Mouse (Mus musculus) spleen, postnatal 10 days (tissue): ENCODE data around the gene Pdia3.
"Not testable (repeated sequence)": the region's sequence is repeated elsewhere in the genome, so short reads cannot be mapped to it uniquely, and the experiment has no call there.

ENCODE experiments used
- DNase-seq, 2 experiments: peaks; one replicate each; pipeline ENCODE4 v3.0.0; 2021 to 2022; ENCODE audit warnings: low spot score in 2 of 2

Pdia3 gene

DNA sequence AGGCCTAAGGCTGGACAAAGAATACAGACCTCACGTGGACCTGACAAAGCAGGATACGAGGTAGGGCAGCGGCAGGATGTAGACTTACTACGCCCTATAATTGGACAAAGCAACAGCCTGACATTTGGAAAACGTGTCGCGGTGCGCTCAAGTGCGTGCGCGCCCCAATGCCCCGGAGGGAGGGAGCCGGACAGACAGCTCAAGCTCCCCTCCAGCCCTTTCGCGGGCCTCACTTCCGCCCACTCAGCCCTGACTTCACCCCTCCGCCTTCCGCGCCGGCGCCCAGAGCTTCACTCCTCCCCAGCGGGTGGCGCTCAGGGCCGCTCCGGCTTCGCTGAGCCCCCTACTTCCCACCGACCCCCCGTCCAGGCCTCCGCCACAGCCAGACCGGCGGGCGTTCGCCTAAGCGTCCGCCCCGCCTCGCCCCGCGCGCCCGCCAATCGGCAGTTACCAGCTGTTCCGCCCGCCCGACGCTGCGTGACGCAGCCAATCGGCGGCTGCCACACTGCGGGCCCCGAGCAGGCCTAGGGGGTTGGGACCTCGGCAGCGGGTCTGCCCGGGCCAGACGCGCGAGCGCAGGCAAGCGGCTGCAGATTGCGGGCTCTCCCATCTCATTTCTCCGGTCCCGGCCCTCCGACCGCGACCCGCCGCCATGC is at the start of gene Pdia3, which contains the start of gene Catsper2:
TSS of gene Pdia3 (plus strand) at position 389 of the 656 bp plus-strand sequence.
TSS of gene Catsper2 (minus strand) at position 406 of the 656 bp plus-strand sequence.
- peak; percentile 94 to 95 for DNase-seq

DNA sequence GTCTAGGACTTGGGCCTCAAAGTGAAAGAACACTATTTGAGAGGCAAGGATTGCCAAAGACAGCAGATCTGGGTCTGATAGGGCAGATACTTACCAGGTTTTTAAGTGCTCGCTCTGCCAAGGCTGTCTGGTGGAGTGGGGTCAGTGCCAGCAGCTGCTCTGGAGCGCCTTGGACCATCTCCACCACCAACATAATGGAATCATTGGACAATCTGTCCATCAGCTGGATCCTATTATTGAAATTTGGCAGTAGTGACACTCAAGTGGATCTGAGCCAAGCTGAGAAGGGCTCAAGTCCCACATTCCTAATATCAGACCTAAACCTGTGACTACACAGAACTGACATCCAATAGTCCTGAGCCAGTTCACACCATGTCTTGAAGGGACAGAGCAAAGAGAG is 44.7 kb upstream of the Pdia3 start:
- no peak for DNase-seq

DNA sequence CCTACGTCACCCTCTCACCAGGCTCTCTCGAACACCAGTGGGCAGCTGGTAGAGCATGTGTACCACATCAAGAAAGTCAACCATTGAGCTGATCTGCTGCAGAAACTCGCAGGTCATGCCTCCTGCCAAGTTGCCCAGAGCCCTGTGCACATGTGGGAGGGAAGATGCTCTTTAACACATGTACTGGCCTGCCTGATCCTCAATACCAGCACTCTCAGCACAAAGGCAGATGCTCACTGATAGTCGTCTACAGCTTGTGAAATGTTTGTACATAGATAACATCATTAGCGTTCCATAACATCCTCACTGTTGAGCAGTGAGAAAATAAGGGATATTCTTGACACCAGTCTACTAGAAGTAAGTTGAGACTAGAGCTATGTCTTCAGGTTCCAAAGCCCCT is 42.7 kb upstream of the Pdia3 start:
- DNase-seq, result no peak

DNA sequence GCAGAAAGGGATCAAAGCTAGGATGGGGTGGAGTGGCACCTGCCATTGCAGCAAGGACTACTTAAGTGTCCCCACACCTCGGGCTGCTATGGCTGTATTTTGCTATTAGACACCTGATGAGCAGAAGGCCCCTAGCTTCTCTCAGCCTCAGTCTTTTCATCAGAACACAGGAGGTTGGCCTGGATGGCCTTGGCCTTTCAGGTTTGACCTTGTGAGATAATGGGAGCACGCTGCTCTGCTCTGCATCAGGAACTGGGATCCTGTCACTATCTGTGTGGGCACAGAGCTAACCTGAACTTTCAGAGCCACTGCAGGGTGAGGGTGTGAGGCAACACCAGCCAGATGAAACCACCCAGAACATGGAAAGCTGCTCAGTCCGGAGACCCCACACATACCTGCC is 41.3 kb upstream of the Pdia3 start:
- no peak for DNase-seq

DNA sequence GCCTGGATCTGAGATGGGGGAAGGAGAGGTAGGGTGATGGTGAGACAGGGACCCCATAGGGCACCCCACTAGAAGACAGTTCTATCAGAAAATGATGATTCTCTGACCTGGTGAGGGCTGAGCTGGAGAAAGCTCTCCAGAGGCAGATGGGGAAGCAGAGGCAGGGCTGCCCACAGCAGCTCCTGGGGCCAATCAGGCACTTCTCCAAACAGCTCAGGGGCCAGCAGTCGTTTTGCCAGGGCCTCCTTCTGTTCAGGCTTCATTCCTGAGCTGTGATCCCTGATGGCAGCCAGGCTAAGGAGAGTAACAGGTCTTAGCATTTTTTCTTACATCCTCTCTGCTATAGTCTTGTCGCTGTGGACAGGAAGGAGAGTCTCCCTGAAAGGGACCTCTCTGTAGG is 38.8 kb upstream of the Pdia3 start:
- no peak for DNase-seq

DNA sequence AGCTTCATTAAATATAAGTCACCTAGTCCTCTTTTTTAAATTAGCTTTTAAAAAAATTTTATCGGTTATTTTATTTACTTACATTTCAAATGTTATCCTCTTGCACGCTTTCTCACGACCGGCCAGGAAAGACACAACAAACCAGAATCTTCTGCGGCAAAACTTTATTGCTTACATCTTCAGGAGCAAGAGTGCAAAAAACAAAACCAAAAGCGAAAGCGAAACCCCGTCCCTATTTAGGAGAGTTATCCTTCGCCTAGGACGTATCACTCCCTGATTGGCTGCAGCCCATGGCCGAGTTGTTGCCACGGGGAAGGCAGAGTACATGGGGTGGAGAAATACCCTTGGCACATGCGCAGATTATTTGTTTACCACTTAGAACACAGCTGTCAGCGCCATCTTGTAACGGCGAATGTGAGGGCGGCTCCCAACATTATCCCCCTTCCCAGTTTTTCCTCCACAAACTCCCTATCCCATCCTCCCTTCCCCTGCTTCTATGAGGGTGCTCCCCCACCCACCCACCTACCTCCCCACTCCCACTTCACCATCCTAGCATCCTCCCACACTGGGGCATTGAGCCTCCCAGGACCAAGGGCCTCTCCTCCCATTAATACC is 26.5 kb upstream of the Pdia3 start, which contains the start of gene Strc:
TSS of gene Strc (minus strand) at position 208 of the 615 bp plus-strand sequence.
- DNase-seq, result not testable (repeated sequence)

DNA sequence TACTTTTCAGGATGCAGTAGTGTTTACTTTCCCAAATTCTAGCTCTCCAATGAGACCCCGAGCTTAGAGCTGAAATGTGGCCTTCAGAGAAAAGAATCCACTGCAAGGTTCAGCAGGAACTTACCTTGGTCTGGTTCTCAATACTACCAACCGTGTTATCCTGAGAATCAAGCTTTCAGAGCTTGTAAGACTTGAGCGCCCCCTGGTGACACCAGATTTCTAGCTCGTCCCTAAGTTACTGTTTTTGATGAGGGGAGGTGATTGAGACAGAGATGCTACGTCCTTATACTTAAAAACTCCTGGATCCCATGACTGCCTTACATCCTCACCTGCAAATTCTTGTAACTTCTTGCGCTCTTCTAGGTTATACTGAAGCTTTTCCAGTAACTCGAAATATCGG is 17.0 kb upstream of the Pdia3 start:
- DNase-seq, result peak; percentile 75 to 90

DNA sequence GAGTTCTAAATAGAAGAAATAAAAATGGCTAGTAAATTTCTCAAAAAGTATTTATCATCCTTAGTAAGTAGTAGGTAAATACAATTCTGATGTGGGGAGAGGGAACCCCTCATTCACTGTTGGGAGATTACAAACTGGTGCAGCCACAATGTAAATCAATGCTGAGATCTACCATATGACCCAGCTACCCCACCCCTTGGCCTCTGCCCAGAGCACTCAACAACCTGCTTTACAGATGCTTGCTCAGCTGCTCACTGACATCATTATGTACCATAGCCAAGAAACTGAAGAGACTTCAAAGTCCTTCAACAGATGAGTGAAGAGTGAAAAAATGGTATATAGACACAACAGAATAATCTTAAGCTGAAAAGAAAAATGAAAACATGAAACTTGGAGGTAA is 10.3 kb upstream of the Pdia3 start:
- DNase-seq, result no peak

DNA sequence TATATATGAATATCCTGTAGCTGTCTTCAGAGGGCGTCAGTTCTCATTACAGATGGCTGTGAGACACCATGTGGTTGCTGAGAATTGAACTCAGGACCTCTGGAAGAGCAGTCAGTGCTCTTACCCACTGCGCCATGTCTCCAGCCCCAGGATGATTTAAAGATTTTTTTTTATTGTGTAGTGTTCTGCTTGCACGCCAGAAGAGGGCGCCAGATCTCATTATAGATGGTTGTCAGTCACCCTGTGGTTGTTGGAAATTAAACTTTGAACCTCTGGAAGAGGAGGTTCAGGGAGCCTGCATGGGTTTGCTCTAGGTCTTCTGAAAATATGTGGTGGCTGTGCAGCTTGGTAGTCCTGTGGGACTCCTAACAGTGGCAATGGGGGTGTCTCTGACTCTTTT is 5.4 kb upstream of the Pdia3 start:
- DNase-seq, result peak; percentile 57 to 82

DNA sequence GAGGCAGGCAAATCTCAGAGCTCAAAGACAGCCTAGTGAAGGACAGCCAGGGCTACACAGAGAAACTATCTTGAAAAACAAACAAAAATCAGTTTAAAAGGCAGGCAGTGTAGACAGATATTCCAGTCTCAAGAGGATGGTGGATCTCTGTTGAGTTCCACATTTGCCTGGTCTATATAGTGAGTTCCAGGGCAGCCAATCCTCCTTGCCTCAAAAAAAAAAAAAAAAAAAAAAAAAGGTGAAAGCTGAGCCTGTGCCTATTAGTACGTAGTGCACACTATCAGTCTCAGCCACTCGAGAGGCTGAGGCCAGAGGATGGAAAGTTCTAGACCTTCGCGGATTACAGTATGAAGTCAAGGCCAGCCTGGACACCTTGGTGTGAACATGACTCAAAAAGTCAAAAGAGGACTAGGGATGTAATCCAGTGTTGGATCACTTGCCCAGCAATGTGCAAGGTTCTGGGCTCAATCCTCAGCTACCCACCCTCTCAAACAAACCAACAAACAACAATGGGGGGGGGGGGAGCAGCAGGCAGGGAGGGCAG is 660 bp upstream of the Pdia3 start:
- DNase-seq, result peak in 1 of 2 experiments; percentile 36

DNA sequence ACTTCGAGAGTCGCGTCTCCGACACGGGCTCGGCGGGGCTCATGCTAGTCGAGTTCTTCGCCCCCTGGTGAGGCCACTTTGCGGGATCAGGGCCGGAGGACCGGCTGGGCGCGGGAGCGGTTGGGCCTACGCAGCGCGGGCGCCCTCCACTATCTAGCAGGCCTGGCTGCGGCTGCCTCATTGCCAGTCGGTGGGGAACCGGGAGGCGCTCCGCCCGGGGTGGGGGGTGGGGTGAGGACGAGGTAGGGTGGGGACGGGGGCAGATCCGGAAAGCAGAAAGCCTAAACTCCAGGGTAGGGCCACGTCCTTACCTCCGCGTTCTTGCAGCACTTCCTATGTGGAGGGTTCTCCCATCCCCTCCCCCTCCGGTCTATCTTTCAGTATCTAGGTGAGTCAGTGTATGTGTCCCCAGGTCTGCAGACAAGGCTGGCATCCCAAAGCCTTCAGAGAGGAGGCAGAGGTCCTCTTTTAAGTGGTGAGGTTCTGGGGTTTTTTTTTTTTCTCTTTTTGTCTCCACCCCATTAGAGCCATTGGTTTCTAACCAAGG is 637 bp downstream of the Pdia3 start:
- no peak for DNase-seq

DNA sequence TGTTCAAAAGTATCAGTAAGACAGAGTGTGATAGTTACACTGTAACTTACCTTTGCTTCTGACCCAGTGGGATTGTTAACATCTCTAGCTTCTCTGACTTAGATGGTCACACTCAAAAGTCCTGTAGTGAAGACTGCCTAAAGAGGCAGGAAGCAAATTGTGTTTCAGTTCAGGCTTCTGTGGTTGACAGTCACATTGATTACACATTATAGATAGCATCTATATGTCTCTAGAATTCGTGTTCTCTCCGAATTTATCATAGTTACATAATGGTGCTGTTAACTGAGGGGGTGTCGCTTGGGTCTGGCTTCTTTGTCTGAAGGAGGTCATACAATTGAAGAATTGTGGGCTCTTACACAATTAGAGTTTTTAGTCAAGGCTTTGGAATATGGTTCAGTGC is 1.5 kb downstream of the Pdia3 start:
- DNase-seq, result no peak

DNA sequence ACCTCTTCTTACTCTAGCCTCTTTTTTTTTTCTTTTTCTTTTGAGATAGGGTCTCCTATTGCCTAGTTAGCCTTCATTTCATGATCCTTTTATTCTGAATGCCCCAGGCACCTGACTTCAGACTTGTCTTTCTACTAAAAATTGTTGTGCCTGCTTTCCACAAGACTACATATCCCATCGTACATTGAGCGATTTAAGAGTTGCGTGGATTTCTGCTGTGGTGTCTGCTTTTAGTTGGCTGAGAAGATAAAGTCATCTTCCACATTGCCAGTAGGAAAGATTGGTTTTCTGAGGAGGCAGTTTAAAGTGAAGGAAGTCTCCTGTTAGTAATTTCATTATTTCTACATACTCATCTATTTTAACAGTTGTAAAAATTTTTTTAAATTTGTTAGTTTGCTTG is 2.0 kb downstream of the Pdia3 start:
- DNase-seq, result no peak

DNA sequence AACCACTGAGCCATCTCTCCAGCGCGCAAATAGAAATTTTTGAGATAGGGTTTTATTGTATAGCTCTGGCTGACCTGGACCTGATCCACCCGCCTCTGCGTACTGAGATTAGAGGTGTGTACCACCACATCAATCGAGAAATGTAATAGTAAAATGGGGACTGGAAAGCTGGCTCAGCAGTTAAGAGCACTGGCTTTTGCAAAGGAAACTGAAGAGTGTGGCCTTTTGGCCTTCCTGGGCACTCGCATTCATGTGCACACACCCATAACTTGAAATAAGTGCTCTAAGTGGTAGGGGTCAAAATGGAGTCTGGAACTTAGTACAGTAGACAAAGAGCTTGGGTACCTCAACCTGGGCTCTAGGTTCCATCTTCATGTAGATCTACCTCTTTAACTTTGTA is 2.8 kb downstream of the Pdia3 start:
- no peak for DNase-seq

DNA sequence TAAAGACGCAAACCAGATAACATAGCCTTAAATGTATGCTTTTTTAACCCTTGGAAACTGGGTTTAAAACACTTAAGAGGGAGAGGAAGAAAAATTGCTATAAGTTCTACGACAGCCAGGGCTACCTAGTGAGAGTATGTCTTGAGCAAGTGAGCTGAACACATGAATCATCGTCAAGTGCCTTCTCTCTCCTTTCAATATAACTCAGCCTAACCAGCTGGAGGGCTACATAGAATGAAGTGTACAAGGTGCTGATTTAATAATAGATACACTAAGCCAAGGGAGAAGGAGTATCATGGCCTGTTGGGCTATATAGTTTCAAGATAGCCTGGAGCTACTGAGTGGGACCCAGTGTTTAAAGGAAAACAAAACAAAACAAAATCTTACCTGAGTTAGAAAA is 4.9 kb downstream of the Pdia3 start:
- DNase-seq, result no peak

DNA sequence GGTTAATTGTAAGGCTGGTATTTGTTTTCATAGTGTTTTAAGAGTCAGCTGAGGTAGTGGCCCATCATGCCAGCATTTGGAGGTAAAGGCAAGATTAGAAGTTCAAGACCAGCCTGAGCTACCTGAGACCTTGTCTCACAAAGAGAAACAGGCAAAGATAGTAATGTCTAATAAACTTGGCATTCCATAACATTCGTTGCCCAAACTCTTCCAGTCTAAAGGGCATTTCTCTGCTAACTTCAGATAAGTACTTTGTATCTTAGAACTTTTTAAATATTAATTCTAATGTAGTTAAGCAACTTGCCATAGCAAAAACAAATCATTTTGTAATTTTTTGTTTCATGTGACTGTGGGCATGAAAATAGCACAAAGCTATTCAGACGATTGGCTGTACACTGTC is 9.6 kb downstream of the Pdia3 start:
- DNase-seq, result no peak

DNA sequence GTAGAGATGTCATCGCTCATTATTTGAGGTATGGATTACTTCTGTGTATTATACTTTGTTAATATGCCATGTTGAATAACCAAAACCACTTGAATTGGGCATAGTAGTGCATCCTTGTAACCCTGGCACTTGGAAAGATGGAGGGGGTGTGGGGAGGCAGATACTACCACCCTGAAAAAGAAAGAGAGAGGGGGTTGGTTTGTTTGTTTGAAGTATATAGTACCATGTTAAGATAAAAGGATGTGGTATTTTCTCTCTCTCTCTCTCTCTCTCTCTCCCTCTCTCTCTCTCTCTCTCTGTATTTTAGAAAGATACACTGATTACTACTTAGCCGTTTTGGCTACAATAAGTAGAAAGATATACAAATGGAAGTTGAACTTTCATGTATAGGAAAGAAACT is 12.3 kb downstream of the Pdia3 start:
- no peak for DNase-seq

DNA sequence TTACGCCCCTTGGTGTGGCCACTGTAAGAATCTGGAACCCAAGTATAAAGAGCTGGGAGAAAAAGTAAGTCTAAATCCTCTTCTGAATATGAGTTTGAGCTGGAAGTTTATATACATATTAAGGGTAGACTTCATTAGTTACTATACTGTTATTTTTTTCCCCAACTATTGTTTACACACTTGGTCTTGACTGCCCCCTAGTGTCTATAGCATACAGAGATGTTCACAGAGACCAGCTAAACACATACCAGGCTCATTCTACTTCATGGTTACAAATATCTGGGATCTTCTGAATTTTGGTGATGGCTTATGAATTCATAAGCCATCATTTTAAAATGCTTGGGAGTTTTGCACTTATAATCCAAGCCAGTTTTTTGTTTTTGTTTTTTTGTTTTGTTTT is 21.3 kb downstream of the Pdia3 start:
- no peak for DNase-seq

DNA sequence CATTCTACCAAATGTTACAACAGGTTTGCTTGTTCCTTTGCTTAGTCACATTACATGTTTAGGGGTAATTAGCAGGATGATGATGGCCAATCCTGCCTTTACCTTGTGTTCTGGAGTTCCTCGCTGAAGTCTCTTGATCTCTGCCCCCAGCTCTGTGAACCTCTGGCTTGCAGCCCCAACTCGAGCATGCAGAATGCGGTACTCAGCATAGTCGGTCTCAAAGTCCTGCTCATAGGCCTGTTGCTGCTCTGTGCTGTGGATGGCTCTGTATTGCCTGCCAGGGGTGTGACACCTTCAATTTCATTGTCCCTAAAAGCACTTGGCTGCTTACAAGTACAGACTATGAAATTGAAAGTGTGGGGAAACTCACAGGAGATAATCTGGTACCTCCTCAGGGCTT is 26.2 kb downstream of the Pdia3 start:
- no peak for DNase-seq

DNA sequence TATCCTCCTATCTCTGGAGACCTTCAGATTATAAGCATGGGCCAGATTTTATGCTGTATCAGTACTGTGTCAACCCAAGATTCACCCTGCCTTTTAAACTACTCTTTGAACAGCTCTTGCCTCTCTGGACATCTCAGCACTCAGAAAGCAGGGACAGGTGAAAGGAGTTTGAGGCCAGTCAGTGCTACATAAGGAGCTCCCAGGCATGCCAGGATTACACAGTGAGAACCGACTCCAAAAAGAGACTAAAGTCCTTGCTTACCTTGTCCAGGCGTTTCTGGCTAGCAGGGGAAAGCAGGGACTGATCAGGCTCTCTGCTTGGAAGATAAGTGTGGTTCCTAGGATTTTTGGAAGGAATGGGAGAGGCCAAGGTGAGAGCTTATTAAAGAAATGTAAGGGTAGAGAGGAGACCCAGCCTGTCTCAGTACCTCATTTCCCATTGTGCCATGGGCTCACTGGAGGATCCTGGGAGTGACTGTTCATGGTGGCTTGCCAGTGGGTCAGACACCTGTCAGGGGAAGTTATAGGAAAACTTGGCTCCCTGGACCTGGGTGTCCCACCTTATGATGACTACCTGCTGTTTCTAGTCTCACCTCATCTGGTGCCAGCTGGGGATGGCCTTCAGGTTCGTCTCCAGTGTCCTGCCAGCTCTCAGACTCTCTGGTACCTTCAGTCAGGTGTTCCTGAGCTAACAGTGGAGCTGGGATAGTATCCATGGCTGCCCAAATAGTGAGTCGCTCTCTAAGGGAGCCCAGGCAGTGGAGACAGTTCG is 27.4 kb downstream of the Pdia3 start:
- no peak for DNase-seq

DNA sequence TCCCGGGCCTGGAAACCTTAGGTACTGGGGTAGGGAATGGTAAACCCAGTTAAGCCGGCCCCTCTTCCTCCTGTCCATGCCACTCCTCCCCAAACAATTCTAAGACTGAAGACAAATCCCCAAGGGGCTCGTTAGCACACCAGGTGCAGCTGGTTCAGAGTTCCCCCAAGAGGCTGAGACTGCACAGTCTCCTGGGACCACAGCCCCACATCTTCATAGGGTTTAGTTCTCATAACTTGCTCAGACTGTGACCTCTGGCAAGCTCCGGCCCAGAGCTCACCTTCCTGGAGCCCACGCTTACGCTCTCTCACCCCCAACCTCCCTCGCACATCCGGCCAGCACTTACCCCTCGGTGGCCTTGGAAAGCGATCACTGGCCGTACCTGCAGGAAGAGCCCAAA is 28.2 kb downstream of the Pdia3 start:
- peak in 1 of 2 experiments; percentile 75 for DNase-seq
